Mouse (Mus musculus) liver, postnatal 0 days (tissue): ENCODE measurements around the gene Syde1. TPM values are rescaled to one million over a fixed set of nuclear protein-coding genes. Genes with fewer than 3 reads are reported as not detected.
A peak's percentile ranks its signal among the peaks of the same experiment; 100 is the strongest.

ENCODE experiments used
- ATAC-seq: fragments of 200-750 bp; cut with Nextera tagmentation; 2 replicates; pipeline ENCODE4 v1.8.0; 2017; ENCODE audit warnings: mild to moderate bottlenecking, moderate library complexity
- DNase-seq: peaks from one replicate; pipeline ENCODE4 v3.0.0-alpha.2; 2016
- H3K27ac ChIP-seq: fragments of 300-500 bp; sonication (generic); 2 replicates; pipeline ENCODE4 v1.5.1; 2014; ENCODE audit warnings: antibody characterized with exemption, moderate library complexity, mild to moderate bottlenecking, low read depth
- H3K27me3 ChIP-seq: fragments of 300-500 bp; sonication (generic); 2 replicates; pipeline ENCODE4 v1.6.1; 2014; ENCODE audit warnings: low read length, control low read depth, mixed read lengths; ENCODE audit not compliant: insufficient read depth
- H3K36me3 ChIP-seq: fragments of 300-500 bp; sonication (generic); replicated peaks from 2 replicates; pipeline ENCODE4 v1.6.1; 2014; ENCODE audit warnings: mild to moderate bottlenecking, control low read depth, low read length, moderate library complexity, mixed read lengths; ENCODE audit not compliant: insufficient read depth
- H3K4me1 ChIP-seq: fragments of 300-500 bp; sonication (generic); 2 replicates; pipeline ENCODE4 v1.6.1; 2014; ENCODE audit warnings: antibody characterized with exemption, mild to moderate bottlenecking, control low read depth; ENCODE audit not compliant: insufficient read depth
- H3K4me2 ChIP-seq: fragments of 300-500 bp; sonication (generic); 2 replicates; pipeline ENCODE4 v1.6.1; 2014; ENCODE audit warnings: low read depth, mild to moderate bottlenecking, low read length, moderate library complexity, mixed read lengths
- H3K4me3 ChIP-seq: fragments of 300-500 bp; sonication (generic); 2 replicates; pipeline ENCODE4 v1.5.1; 2014; ENCODE audit warnings: low read depth, low read length
- H3K9ac ChIP-seq: fragments of 300-500 bp; sonication (generic); replicated peaks from 2 replicates; pipeline ENCODE4 v1.6.1; 2014; ENCODE audit warnings: mild to moderate bottlenecking, moderate library complexity
- H3K9me3 ChIP-seq: fragments of 300-500 bp; sonication (generic); 2 replicates; pipeline ENCODE4 v1.6.1; 2016; ENCODE audit warnings: mild to moderate bottlenecking, control low read depth, low read length, mixed read lengths
- CTCF ChIP-seq: sonication (generic); IDR thresholded peaks from 2 replicates; pipeline ENCODE4 v1.5.1; 2016; ENCODE audit warnings: antibody characterized with exemption, low read depth
- EP300 ChIP-seq: IDR thresholded peaks from 2 replicates; pipeline ENCODE4 v1.6.1; 2016; ENCODE audit warnings: antibody characterized with exemption, low read depth, mild to moderate bottlenecking
- WGBS: fragments of 180-500 bp; shearing (Covaris S2); extraction: QIAGEN DNeasy Blood & Tissue Kit; methylation state at CpG from one replicate; pipeline ENCODE4 v1.1.7; 2014; ENCODE audit not compliant: insufficient replicate concordance; 5-methylcytosine and 5-hydroxymethylcytosine counted together
- polyA plus RNA-seq: library from polyadenylated mRNA; unstranded; fragments of >200 nt; fragmentation: Nextera tagmentation; extraction: Ambion mirVana; gene quantifications from 2 replicates; pipeline ENCODE4 v1.2.1, GENCODE M21; 2015

Syde1 gene
- polyA plus RNA-seq, 1 experiment from 2014 or later: 1.5 TPM

- DNase-seq: no peak
- Histone ChIP-seq H3K27ac (no peak overlapping the region), H3K4me3 (no peak overlapping the region), H3K36me3 (peaks cover 56% of the 10 kb centered on the region), H3K27me3 (no peaks in the 10 kb centered on the region), H3K4me2 (no peak overlapping the region), H3K9me3 (no peaks in the 10 kb centered on the region), H3K4me1 (no peaks in the 10 kb centered on the region), H3K9ac (no peak overlapping the region)
- ATAC-seq: no peak
- 86% methylated on average over 7 of the region's 7 CpGs for WGBS
- TF ChIP-seq EP300: no peak
- TF ChIP-seq CTCF: no peak
Observed at GRCm38 (mm10) chr10:78581121-78581520, 10.6 kb downstream of the Syde1 start.

GRCm38 (mm10) chr10:78578204-78578603 is 13.6 kb downstream of the Syde1 start:
- 80% methylated on average over 3 of the region's 3 CpGs for WGBS
- H3K36me3 ChIP-seq: peaks cover 41% of the 10 kb centered on the region
- H3K4me2 ChIP-seq: no peak overlapping the region
- no peak for ATAC-seq
- no peaks in the 10 kb centered on the region for H3K27me3 ChIP-seq
- TF ChIP-seq CTCF (no peak), EP300 (no peak)
- H3K4me3 ChIP-seq: no peak overlapping the region
- DNase-seq: no peak
- H3K9ac ChIP-seq: no peak overlapping the region
- H3K9me3 ChIP-seq: no peaks in the 10 kb centered on the region
- no peak overlapping the region for H3K27ac ChIP-seq
- peaks cover 16% of the 10 kb centered on the region for H3K4me1 ChIP-seq

DNA sequence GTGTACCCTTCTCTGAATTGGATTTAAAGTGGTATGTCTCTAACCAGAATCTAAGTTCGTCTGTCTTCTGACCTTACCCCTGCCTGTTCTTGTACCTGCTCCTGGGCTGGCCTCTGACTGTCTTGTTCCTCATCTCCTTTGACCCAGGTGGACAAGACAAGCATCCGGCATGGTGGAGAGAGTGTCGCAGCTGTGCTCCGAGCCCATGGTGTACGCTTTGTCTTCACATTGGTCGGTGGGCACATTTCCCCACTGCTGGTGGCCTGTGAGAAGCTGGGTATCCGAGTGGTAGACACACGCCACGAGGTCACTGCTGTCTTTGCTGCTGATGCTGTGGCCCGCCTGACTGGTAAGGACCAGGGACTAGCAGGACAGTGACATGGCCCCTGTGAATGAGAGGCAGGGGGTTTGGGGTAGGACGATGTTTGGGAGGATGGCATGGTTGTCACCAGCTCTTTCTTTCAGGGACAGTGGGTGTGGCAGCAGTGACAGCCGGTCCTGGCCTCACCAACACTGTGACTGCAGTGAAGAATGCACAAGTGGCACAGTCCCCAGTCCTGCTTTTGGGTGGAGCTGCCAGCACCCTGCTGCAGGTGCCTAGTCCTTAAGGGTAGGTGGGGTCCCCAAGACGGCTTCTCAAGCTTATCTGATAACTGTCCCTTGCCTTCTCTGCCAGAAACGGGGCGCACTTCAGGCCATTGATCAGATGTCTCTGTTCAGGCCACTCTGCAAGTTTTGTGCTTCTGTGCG is 15.2 kb downstream of the Syde1 start:
- no peak for DNase-seq
- Histone ChIP-seq H3K27ac (no peak overlapping the region), H3K4me1 (peaks cover 16% of the 10 kb centered on the region), H3K9ac (no peak overlapping the region), H3K4me2 (no peak overlapping the region), H3K27me3 (no peaks in the 10 kb centered on the region), H3K4me3 (no peak overlapping the region), H3K36me3 (peaks cover 36% of the 10 kb centered on the region), H3K9me3 (no peaks in the 10 kb centered on the region)
- ATAC-seq: no peak
- WGBS: 81% methylated on average over 16 of the region's 16 CpGs
- no peak for TF ChIP-seq CTCF
- no peak for TF ChIP-seq EP300

GRCm38 (mm10) chr10:78575690-78576089 is 16.1 kb downstream of the Syde1 start:
- TF ChIP-seq EP300 (no peak), CTCF (no peak)
- Histone ChIP-seq H3K9me3 (no peaks in the 10 kb centered on the region), H3K4me3 (peak overlapping the region; percentile 60), H3K4me2 (peak overlapping the region; percentile 78), H3K27me3 (no peaks in the 10 kb centered on the region), H3K27ac (peak overlapping the region; percentile 85; the same call in 1 of the 2 replicates), H3K9ac (0 out of 2 replicates have a peak overlapping the region, but pooled peaks have one; percentile 71), H3K36me3 (peaks cover 28% of the 10 kb centered on the region), H3K4me1 (peaks cover 16% of the 10 kb centered on the region)
- WGBS: 82% methylated on average over 2 of the region's 2 CpGs
- peak; percentile 46 for DNase-seq
- ATAC-seq: no peak

DNA sequence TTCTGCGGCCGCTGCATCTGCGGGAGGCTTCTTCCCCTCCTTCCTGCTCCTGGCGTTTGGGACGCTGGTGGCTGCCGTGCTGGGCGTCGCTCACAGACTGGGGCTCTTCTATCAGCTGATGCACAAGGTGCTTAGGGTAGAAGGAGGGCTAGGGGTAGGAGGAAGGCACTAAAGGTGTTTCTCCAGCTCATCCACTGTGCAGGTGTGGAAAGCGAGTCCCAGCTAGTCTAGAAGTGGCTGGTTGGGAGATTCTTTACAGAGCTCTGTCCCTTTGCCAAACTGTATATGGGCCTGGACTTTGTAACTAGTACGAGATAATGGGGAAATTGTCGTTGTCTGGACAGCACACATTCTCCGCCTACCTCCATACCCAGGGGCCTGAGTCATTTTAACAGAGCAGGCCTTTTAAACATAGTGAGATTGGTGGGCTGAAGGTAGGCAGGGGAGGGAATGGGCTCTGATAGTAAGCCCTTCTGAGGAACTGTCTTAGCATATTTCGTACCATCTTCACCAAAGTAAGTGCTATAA is 16.6 kb downstream of the Syde1 start:
- DNase-seq (no peak), ATAC-seq (peak; percentile 18)
- Histone ChIP-seq H3K9ac (peak overlapping the region; percentile 71), H3K4me3 (peak overlapping the region; percentile 60), H3K36me3 (peaks cover 23% of the 10 kb centered on the region), H3K9me3 (no peaks in the 10 kb centered on the region), H3K27me3 (no peaks in the 10 kb centered on the region), H3K4me2 (peak overlapping the region; percentile 78), H3K27ac (peak overlapping the region; percentile 85), H3K4me1 (peaks cover 16% of the 10 kb centered on the region)
- TF ChIP-seq CTCF (no peak), EP300 (no peak)
- 7% methylated on average over 13 of the region's 13 CpGs for WGBS

DNA sequence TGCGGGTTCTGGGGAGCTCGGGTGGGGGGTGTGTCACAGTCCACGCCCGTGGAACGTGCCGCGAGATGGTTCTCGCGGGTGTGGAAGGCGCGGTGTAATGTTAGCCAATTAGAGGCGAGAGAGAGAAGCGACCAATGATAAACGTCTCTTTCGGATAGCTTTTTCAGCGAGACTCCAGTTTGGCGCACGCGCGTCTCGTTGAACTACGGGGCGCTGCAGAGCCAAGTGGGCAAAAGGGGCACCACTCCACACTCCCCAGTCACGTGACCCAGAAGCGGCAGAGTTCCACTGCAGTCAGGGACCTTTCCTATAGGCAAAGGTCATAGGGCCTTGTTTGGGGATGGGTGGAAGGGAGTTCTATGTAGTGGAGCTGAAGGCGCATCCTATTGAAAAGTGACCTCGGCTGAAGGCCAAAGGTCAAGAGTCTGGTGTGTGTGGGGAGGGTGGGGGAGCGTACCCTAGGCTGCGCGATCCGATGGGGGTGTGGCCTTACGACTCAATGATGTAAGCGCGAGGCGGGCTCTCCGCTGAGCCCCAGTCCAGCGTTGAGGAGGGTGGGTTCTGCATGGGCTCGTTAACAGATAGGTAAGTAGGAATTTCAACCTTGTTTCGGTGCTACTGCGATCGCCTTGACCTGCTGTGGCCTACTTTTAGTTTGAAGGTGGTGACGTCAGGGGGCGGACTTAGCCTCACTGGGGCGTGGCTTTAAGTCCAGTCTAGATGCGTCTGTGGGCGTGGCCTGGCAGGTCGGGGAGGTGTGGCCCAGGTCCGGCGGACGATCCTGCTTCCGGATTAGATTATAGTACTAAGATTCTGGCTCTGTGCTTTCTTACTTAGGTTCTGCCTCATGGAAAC is 17.3 kb downstream of the Syde1 start, which contains the start of gene Ilvbl:
Gene Ilvbl, plus strand, starts transcription at position 97 of the 855 bp plus-strand sequence.
- TF ChIP-seq CTCF: peak; percentile 44
- TF ChIP-seq EP300: peak; percentile 54; the same call in 1 of the 2 replicates
- DNase-seq (peak; percentile 95), ATAC-seq (peak; percentile 87)
- Histone ChIP-seq H3K4me3 (peak within 1 kb of the TSS; percentile 60), H3K27me3 (no peaks in the 10 kb centered on the region), H3K4me2 (peak within 1 kb of the TSS; percentile 78), H3K27ac (peak within 1 kb of the TSS; percentile 85), H3K9me3 (no peaks in the 10 kb centered on the region), H3K4me1 (peaks cover 16% of the 10 kb centered on the region), H3K9ac (peak within 1 kb of the TSS; percentile 71), H3K36me3 (peaks cover 16% of the 10 kb centered on the region)
- under 1% methylated on average over 51 of the region's 51 CpGs for WGBS
